Mouse (Mus musculus): ENCODE data around the gene Fam117a.
A peak's percentile ranks its signal among the peaks of the same experiment; 100 is the strongest.

Gene Fam117a

GRCm38 (mm10) chr11:95336568-95337128 lies at the start of gene Fam117a:
TSS of gene Fam117a (plus strand) at chr11:95337018.
- peak; percentile 17 for DNase-seq

DNA sequence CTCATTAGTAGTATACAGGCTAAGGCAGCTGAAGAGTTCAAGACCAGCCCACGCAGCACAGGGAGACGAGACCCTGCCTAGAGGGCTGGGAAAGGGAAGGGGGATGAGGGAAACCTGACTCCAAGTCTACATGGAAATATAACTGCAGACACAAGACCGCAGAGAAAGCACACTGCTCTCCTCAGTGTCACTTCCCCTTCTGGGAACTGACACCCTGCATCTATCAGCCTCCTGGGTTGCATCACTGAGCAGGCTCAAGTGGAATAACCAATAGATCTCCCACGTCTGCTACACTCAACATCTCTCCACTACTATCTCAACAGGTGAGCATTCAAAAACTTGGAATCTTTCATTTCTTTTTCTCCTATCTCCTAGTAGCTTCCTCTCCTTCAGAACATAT lies 44.8 kb upstream of the Fam117a start:
- DNase-seq = no peak

GRCm38 (mm10) chr11:95293017-95293624 lies 43.7 kb upstream of the Fam117a start:
- no peak for DNase-seq

DNA sequence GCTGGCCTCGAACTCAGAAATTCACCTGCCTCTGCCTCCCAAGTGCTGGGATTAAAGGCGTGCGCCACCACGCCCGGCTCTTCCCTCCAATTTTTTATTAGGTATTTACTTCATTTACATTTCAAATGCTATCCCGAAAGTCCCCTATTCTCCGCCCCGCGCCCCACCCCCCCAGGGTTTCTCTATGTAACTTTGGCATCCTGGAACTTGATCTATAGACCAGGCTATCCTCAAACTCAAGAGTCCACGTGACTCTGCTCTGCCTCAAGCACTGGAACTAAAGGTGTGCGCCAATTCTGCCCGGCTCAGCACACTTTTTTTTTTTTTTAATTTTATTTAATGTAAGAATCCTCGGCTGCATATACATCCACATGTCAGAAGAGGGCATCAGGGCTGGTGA lies 41.1 kb upstream of the Fam117a start:
- no peak for DNase-seq

DNA sequence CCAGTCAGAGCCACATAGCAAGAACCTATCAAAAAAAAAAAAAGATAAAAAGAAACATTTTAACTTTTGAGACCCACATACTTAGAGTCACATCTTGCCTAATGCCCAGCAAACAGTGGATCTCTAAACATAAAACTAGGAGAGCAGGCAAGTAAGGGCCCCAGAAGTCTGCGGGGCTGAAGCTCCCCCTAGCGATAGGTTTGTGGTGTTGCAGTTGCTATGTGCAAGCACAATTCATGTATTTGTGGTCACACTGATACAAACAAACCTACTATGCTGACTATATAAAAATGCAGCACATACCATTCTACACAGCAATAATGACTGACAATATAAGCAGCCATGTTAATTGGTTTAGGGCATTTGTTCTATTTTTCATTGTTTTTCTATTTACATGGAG lies 38.7 kb upstream of the Fam117a start:
- no peak for DNase-seq

GRCm38 (mm10) chr11:95299886-95300285 lies 36.9 kb upstream of the Fam117a start:
- no peak for DNase-seq

DNA sequence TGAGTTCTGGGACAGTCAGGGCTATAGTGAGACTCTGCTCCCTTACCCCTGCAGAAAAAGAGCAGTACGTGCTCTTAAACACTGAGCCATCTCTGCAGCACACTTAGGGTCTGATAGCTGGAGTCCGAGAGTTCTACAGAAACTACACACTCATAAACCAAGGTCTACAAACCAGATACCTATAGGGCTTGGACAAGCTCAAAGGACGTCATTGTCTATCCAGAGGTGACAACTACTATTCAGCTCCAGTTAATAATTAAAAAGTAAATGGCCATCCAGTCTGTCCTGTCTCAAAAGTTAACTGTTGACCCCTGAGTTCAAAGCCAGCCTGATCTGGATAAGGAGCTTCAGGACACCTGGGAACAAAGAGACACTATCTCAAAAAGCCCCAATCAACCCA lies 35.0 kb upstream of the Fam117a start:
- no peak for DNase-seq

GRCm38 (mm10) chr11:95305600-95305999 lies 31.2 kb upstream of the Fam117a start:
- DNase-seq = no peak

DNA sequence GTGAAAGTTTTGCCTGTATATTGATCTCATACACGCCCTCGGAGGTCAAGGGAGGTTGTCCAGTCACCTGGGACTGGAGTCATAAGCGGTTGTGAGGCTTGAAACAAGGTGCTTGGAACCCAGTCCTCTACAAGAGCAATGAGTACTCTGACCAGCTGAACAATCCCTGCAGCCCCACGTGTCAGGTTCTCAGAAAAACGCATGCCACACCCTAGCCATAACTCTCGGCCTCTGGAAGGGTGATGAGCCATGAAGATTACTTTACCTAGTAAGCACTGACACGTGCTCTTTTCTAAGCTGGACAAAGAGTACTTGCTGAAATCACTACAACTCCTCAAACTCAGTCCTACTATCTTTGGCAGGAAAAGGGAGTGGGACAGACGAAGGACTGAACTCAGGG lies 29.3 kb upstream of the Fam117a start:
- DNase-seq = no peak

DNA sequence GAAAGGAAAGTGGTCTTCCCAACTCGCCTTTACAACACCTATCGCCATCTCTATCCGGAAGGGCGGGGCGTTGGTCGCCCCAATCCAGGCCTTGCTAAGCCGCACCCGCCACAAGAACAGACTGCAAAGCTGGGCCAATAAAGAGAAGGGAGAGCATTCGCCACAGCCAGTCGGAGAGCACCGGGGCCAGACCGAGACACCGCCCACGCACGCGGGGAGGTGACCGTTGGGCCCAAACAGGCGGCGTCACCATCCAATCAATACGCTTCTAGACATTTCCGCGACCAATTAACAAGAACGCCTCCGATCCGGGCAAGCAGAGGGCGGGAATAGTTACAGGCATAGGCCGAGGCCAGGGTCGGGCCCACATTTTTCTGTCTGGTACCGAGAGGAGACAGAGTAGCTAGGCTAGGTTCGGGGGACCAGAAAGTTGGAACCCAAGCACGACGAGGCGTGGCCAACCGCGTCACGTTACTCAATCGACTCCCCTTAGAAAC lies 27.3 kb upstream of the Fam117a start:
- DNase-seq = peak; percentile 96

DNA sequence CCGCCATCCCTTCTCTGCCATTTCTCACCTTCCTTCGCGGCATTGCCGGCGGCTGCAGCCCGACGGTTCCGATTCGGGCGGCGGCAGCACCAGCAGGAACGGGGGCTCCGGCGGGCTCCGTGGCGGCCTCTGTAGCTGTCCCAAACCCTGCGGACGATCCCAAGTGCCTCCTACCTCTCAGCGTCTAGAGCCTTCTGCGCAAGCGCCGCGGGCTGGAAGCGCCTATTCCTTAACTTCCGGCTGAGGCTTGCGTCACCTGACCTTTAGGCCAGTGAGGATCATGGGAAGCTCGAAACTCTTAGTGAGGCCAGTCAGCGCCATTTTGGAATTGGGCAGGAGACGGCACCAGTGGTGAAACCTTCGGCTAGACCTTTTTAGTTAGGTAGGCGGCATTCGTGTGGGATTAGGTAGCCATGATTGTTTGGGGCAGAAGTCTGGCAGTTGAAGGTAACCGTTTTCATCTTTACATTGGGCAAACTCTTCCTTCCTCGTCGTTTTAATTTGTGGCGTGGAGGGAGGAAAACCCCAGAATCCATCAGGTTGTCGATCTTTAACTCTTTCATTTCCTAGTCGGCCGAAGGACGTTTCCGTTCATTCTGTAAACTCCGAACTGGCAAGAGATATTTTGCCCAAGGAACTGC lies 26.7 kb upstream of the Fam117a start, which contains the start of gene Kat7:
Gene Kat7 (minus strand): TSS at position 240 of the 641 bp plus-strand sequence.
- DNase-seq = peak; percentile 97

- DNase-seq = peak; percentile 18
These were observed 26.0 kb upstream of the Fam117a start for GRCm38 (mm10) chr11:95310648-95311424.

DNA sequence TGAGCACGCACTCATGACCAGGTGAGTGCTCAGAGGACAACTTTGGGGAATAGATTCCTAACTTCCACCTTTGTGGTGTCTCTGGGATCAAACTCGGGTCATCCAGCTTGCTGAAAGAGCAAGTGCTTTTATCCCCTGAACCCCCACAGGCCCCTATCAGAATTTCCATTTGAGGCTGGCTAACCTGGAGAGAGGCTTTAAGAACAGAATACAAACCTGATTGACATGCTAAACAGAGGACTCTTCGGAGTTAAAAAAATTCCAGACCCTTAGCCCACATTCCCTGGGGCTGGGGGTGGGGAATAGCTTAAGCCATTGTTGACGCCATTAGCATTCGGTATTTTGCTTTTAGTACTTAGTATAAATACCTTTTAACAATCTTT lies 25.4 kb upstream of the Fam117a start:
- no peak for DNase-seq

- DNase-seq = no peak
These were observed 21.4 kb upstream of the Fam117a start for GRCm38 (mm10) chr11:95315215-95315955.

- no peak for DNase-seq
These were observed 18.7 kb upstream of the Fam117a start for GRCm38 (mm10) chr11:95318116-95318515.

GRCm38 (mm10) chr11:95319506-95319905 lies 17.3 kb upstream of the Fam117a start:
- DNase-seq = no peak

- no peak for DNase-seq
These were observed 16.8 kb upstream of the Fam117a start for GRCm38 (mm10) chr11:95320010-95320409.

DNA sequence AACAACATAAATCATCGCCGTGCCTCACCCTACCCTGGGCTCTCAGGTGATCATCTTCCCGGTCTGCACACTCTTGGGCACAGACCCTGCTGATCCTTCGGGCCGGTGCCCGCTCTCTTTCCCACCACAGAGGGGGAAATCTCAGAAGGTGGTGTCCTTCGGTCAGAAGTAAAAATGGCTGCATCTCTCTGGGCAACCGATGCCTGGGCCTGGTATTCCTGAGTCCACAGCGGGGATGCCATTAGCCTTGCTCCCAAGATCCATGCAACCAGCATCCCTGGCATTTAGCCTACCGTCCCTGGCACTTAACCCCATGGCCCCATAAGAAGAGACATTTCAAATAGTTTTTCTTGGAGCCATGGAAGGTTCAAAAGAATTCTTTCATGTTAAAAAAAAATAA lies 12.6 kb upstream of the Fam117a start:
- DNase-seq = no peak

GRCm38 (mm10) chr11:95325832-95326231 lies 11.0 kb upstream of the Fam117a start:
- no peak for DNase-seq

DNA sequence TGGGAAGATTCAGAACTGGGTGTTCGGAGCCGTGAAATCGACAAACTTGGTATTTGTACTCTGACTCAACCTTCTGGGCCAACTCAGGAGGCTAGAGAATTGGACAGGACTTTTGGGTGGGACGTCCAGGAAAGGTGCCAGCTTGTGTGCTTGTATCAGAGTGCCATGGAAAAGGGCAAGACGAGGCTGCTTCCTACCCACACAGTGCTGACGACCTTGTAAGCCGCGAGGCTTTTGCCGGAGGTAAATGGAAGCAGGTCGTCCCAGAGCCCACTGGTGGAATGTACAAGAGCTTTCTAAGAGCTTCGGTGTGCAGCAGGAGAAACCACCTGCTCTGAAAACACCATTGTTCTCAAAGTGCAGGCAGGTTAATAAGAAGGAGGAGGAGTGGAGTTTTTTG lies 10.6 kb upstream of the Fam117a start:
- DNase-seq = no peak

- no peak for DNase-seq
These were observed 8.2 kb upstream of the Fam117a start for GRCm38 (mm10) chr11:95328629-95329028.

DNA sequence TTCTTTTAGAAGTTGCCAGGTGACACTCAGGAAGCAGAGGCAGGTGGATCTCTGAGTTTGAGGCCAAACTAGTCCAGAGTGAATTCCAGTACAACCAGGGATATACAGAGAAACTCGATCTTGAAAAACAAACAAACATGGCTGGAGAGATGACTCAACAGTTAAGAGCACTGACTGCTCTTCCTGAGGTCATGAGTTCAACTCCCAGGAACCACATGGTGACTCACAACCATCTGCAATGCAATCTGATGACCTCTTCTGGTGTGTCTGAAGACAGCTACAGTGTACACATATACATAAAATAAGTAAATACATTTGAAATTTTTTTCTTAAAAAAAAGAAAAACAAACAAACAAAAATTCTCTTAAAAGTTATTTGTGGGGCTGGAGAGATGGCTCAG lies 6.2 kb upstream of the Fam117a start:
- no peak for DNase-seq

DNA sequence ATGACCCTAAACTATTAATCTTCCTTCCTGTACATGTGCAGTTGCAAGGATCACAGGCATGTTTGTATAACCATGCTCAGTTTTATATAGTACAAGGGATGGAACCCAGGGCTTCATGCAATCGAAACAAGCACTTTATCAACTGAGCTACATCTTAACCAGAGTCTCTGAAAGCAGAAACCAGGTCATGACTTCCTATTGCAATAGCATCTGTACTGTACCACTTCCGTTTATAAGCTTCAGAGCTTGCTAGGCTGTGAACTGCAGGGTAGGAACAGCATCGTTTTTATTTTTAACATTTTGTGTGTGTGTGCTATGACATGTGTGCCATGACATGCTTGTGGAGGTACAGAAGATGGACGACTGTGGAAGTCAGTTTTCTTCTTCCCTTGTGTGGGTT lies 3.6 kb upstream of the Fam117a start:
- DNase-seq = no peak

Measured in cerebellum, adult 11 months (tissue).